Mouse (Mus musculus): Measurements from ENCODE around the gene Gm38655.
"Not testable (repeated sequence)": the region's sequence is repeated elsewhere in the genome, so short reads cannot be mapped to it uniquely, and the experiment has no call there.

The Gm38655 gene

GRCm38 (mm10) chr17:25169706-25170105, 5.6 kb downstream of the Gm38655 start:
- no peak for DNase-seq (ENCODE audit: low read depth)

- no peak for DNase-seq (ENCODE audit: low read depth)
Observed at GRCm38 (mm10) chr17:25165970-25166671, 9.2 kb downstream of the Gm38655 start.

GRCm38 (mm10) chr17:25164770-25165169, 10.5 kb downstream of the Gm38655 start:
- DNase-seq (ENCODE audit: low read depth) = no peak

- no peak for DNase-seq (ENCODE audit: low read depth)
Observed at GRCm38 (mm10) chr17:25163387-25163786, 11.9 kb downstream of the Gm38655 start.

GRCm38 (mm10) chr17:25162161-25162560, 13.1 kb downstream of the Gm38655 start, which contains the start of gene Ccdc154:
TSS of gene Ccdc154 (plus strand) at chr17:25162461.
- DNase-seq (ENCODE audit: low read depth) = no peak

- DNase-seq (ENCODE audit: low read depth) = peak; percentile 20
Observed at GRCm38 (mm10) chr17:25139960-25140359, 35.3 kb downstream of the Gm38655 start.

GRCm38 (mm10) chr17:25138803-25139202, 36.5 kb downstream of the Gm38655 start:
- DNase-seq (ENCODE audit: low read depth) = no peak

- DNase-seq (ENCODE audit: low read depth) = no peak
Observed at GRCm38 (mm10) chr17:25135622-25136021, 39.6 kb downstream of the Gm38655 start.

GRCm38 (mm10) chr17:25133275-25133698, 42.0 kb downstream of the Gm38655 start, which contains the start of gene Clcn7:
TSS of gene Clcn7 (plus strand) at chr17:25133391.
- peak; percentile 79 for DNase-seq (ENCODE audit: low read depth)

- peak; percentile 54 for DNase-seq (ENCODE audit: low read depth)
Observed at GRCm38 (mm10) chr17:25130060-25130459, 45.2 kb downstream of the Gm38655 start.

- no peak for DNase-seq (ENCODE audit: low read depth)
Observed at GRCm38 (mm10) chr17:25127681-25128080, 47.6 kb downstream of the Gm38655 start.

GRCm38 (mm10) chr17:25127079-25127478, 48.2 kb downstream of the Gm38655 start:
- DNase-seq (ENCODE audit: low read depth) = no peak

- not testable (repeated sequence) for DNase-seq (ENCODE audit: low read depth)
Observed at GRCm38 (mm10) chr17:25125442-25126060, 49.7 kb downstream of the Gm38655 start.

- peak; percentile 66 for DNase-seq (ENCODE audit: low read depth)
Observed at GRCm38 (mm10) chr17:25123979-25124378, 51.3 kb downstream of the Gm38655 start.
